Mouse (Mus musculus): ENCODE data around the gene 4930442H23Rik. TPM values are rescaled to one million over a fixed set of nuclear protein-coding genes. Genes with fewer than 3 reads are reported as not detected.

4930442H23Rik gene
- polyA plus RNA-seq, 1 experiment from 2014 or later: not detected

DNA sequence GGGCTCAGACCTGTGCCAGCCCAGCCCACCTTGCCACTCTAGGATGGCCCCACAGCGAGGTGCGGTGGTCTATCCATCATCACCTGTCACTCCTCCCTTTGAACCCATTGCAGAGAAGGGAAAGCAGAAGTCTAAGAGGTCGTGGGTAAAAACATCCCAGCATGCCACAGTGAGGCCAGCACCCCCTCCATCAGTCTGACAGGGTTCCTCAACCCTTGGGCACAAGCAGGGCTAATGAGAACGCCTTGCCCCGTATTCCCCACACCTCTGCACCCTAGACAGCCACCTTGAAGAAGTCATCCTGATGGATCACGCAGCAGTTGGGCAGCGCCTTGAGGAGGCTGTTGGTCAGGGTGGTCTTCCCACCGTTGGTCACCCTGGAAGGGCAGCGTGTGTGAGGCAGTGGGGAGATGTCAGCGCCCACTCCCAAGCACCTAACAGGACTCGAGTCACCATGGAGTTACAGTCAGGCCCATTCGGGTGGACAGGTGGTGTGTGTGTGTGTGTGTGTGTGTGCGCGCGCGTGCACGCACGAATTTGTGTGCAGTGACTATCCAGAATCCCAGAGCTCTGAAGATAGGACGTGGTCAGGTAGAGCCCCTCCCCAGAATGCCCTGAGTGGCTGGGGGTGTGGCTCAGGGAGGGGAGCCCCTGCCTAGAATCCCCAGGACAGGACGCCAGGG is 17.1 kb upstream of the 4930442H23Rik start:
- H3K36me3 ChIP-seq (ENCODE audit: control insufficient read depth, insufficient read depth, low read length): no peaks in the 10 kb centered on the region
- peaks cover 8% of the 10 kb centered on the region for H3K27me3 ChIP-seq (ENCODE audit: control insufficient read depth, insufficient read depth, low read length)
- H3K4me3 ChIP-seq (ENCODE audit: low read length): no peak overlapping the region
- H3K4me1 ChIP-seq (ENCODE audit: control insufficient read depth, insufficient read depth, low read length): no peaks in the 10 kb centered on the region
- no peak overlapping the region for H3K9ac ChIP-seq (ENCODE audit: low read depth, low read length)
- no peak overlapping the region for H3K27ac ChIP-seq (ENCODE audit: low read depth, low read length)
- WGBS: 75% methylated on average over 20 of the region's 20 CpGs
- no peak for ATAC-seq (ENCODE audit: low FRiP score, low TSS enrichment)
- H3K4me2 ChIP-seq (replicated peaks; ENCODE audit: low read depth, low read length): no peak overlapping the region
- H3K9me3 ChIP-seq (ENCODE audit: control insufficient read depth, low read length): no peaks in the 10 kb centered on the region

DNA sequence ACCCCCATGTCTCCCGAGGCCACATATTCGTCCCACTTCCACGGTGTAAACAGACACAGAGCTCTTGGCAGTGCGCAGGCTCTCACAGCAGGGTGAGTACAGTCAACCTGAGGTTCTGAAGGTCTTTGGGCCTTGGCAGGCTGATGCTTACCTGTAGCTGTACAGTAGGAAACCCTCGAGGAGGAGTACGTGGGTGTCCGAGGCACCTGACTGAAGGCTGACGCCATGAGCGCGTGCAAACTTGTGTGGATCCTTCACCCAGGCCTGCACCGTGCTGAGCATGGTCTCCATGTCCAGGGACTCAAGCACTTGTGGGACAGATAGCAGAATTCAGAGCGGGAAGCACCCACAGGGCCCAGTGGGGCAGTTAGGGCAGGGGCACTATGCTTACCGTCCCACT is 16.5 kb upstream of the 4930442H23Rik start:
- 82% methylated on average over 13 of the region's 13 CpGs for WGBS
- Histone ChIP-seq H3K4me3 (ENCODE audit: low read length) (no peak overlapping the region), H3K9me3 (ENCODE audit: control insufficient read depth, low read length) (no peaks in the 10 kb centered on the region), H3K27ac (ENCODE audit: low read depth, low read length) (no peak overlapping the region), H3K36me3 (ENCODE audit: control insufficient read depth, insufficient read depth, low read length) (no peaks in the 10 kb centered on the region), H3K4me1 (ENCODE audit: control insufficient read depth, insufficient read depth, low read length) (no peaks in the 10 kb centered on the region), H3K27me3 (ENCODE audit: control insufficient read depth, insufficient read depth, low read length) (peaks cover 14% of the 10 kb centered on the region), H3K4me2 (replicated peaks; ENCODE audit: low read depth, low read length) (no peak overlapping the region), H3K9ac (ENCODE audit: low read depth, low read length) (no peak overlapping the region)
- no peak for ATAC-seq (ENCODE audit: low FRiP score, low TSS enrichment)

DNA sequence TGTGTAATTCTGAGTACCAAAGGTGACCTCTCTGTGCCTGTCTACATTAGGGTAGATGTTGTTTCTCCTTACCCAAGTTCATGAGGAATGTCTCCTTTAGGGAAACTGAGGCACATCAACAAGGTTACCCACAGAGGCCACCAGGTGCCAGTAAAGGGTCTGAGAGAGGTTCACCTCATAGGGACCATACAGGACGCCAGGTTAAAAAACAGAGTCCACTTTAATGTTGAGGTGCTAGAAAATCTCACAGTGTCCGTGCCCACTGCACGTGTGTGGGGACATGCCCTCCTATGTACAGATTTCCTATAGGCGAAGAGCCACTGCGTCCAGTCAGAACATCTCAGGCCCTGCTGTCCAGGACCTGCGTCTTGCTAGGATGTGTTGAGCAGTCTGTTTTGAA is 15.3 kb upstream of the 4930442H23Rik start:
- Histone ChIP-seq H3K4me3 (ENCODE audit: low read length) (no peak overlapping the region), H3K27ac (ENCODE audit: low read depth, low read length) (no peak overlapping the region), H3K4me2 (replicated peaks; ENCODE audit: low read depth, low read length) (no peak overlapping the region), H3K27me3 (ENCODE audit: control insufficient read depth, insufficient read depth, low read length) (peaks cover 24% of the 10 kb centered on the region), H3K4me1 (ENCODE audit: control insufficient read depth, insufficient read depth, low read length) (peaks cover 3% of the 10 kb centered on the region), H3K9me3 (ENCODE audit: control insufficient read depth, low read length) (no peaks in the 10 kb centered on the region), H3K9ac (ENCODE audit: low read depth, low read length) (no peak overlapping the region), H3K36me3 (ENCODE audit: control insufficient read depth, insufficient read depth, low read length) (no peaks in the 10 kb centered on the region)
- ATAC-seq (ENCODE audit: low FRiP score, low TSS enrichment): no peak
- WGBS: 85% methylated on average over 6 of the region's 6 CpGs

DNA sequence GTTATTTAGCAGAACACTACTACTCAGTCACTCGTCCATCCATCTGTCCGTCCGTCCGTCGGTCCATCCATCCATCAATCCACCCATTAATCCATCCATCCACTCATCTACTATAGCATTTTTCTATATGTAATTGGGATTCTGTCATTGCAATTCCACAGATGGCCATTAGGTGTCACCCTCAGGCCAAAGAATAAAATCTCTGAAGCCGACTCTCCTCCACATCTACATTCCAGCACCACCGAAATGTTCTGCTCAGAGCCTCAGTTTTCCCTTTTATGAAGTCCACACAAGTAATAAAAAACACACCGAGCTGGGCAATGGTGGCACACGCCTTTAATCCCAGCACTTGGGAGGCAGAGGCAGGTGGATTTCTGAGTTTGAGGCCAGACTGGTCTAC is 14.6 kb upstream of the 4930442H23Rik start:
- peaks cover 5% of the 10 kb centered on the region for H3K4me1 ChIP-seq (ENCODE audit: control insufficient read depth, insufficient read depth, low read length)
- ATAC-seq (ENCODE audit: low FRiP score, low TSS enrichment): no peak
- H3K4me3 ChIP-seq (ENCODE audit: low read length): no peak overlapping the region
- no peak overlapping the region for H3K27ac ChIP-seq (ENCODE audit: low read depth, low read length)
- peaks cover 30% of the 10 kb centered on the region for H3K27me3 ChIP-seq (ENCODE audit: control insufficient read depth, insufficient read depth, low read length)
- no peak overlapping the region for H3K4me2 ChIP-seq (replicated peaks; ENCODE audit: low read depth, low read length)
- WGBS: 1% methylated on average over 9 of the region's 9 CpGs
- no peaks in the 10 kb centered on the region for H3K36me3 ChIP-seq (ENCODE audit: control insufficient read depth, insufficient read depth, low read length)
- H3K9me3 ChIP-seq (ENCODE audit: control insufficient read depth, low read length): no peaks in the 10 kb centered on the region
- no peak overlapping the region for H3K9ac ChIP-seq (ENCODE audit: low read depth, low read length)

DNA sequence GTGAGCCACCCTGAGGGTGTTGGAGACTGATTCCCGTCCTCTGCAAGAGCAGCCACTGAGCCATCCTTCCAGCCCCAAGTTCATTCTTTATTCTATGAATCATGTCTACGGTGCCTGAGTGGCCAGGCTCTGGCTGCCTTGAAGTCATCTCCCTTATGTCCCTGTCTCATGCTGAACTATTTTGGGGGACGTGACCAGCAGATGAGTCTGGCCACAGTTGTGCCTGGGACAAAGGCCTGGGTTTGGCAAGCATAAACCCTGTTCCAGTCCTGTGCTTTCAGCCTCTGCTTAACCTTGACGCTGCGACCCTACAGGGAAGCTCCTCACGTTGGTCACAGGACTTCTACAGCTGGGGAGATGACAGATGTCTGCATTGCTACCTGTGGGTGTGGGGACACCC is 13.7 kb upstream of the 4930442H23Rik start:
- no peak overlapping the region for H3K9ac ChIP-seq (ENCODE audit: low read depth, low read length)
- WGBS: 59% methylated on average over 6 of the region's 6 CpGs

GRCm38 (mm10) chr10:81196470-81197065 is 12.9 kb upstream of the 4930442H23Rik start:
- no peak for ATAC-seq (ENCODE audit: low FRiP score, low TSS enrichment)
- Histone ChIP-seq H3K4me1 (ENCODE audit: control insufficient read depth, insufficient read depth, low read length) (peaks cover 12% of the 10 kb centered on the region), H3K27ac (ENCODE audit: low read depth, low read length) (no peak overlapping the region), H3K4me2 (replicated peaks; ENCODE audit: low read depth, low read length) (no peak overlapping the region), H3K4me3 (ENCODE audit: low read length) (no peak overlapping the region), H3K9me3 (ENCODE audit: control insufficient read depth, low read length) (no peaks in the 10 kb centered on the region), H3K36me3 (ENCODE audit: control insufficient read depth, insufficient read depth, low read length) (no peaks in the 10 kb centered on the region), H3K9ac (ENCODE audit: low read depth, low read length) (no peak overlapping the region), H3K27me3 (ENCODE audit: control insufficient read depth, insufficient read depth, low read length) (peaks cover 33% of the 10 kb centered on the region)
- WGBS: 58% methylated on average over 11 of the region's 11 CpGs

More for the DNA sequence above, 13.7 kb upstream of the 4930442H23Rik start:
- no peak for ATAC-seq (ENCODE audit: low FRiP score, low TSS enrichment)
- no peak overlapping the region for H3K4me3 ChIP-seq (ENCODE audit: low read length)
- H3K27ac ChIP-seq (ENCODE audit: low read depth, low read length): no peak overlapping the region
- H3K36me3 ChIP-seq (ENCODE audit: control insufficient read depth, insufficient read depth, low read length): no peaks in the 10 kb centered on the region
- H3K4me2 ChIP-seq (replicated peaks; ENCODE audit: low read depth, low read length): no peak overlapping the region
- peaks cover 8% of the 10 kb centered on the region for H3K4me1 ChIP-seq (ENCODE audit: control insufficient read depth, insufficient read depth, low read length)
- peaks cover 33% of the 10 kb centered on the region for H3K27me3 ChIP-seq (ENCODE audit: control insufficient read depth, insufficient read depth, low read length)
- H3K9me3 ChIP-seq (ENCODE audit: control insufficient read depth, low read length): no peaks in the 10 kb centered on the region

GRCm38 (mm10) chr10:81195300-81195699 is 11.7 kb upstream of the 4930442H23Rik start:
- Histone ChIP-seq H3K9me3 (ENCODE audit: control insufficient read depth, low read length) (no peaks in the 10 kb centered on the region), H3K27me3 (ENCODE audit: control insufficient read depth, insufficient read depth, low read length) (peaks cover 33% of the 10 kb centered on the region), H3K9ac (ENCODE audit: low read depth, low read length) (no peak overlapping the region), H3K4me1 (ENCODE audit: control insufficient read depth, insufficient read depth, low read length) (peaks cover 12% of the 10 kb centered on the region), H3K36me3 (ENCODE audit: control insufficient read depth, insufficient read depth, low read length) (peaks cover 6% of the 10 kb centered on the region; the same call in 1 of the 2 replicates), H3K27ac (ENCODE audit: low read depth, low read length) (no peak overlapping the region), H3K4me3 (ENCODE audit: low read length) (no peak overlapping the region), H3K4me2 (replicated peaks; ENCODE audit: low read depth, low read length) (no peak overlapping the region)
- WGBS: 58% methylated on average over 4 of the region's 4 CpGs
- ATAC-seq (ENCODE audit: low FRiP score, low TSS enrichment): no peak

GRCm38 (mm10) chr10:81193991-81194774 is 10.5 kb upstream of the 4930442H23Rik start:
- peaks cover 12% of the 10 kb centered on the region for H3K4me1 ChIP-seq (ENCODE audit: control insufficient read depth, insufficient read depth, low read length)
- H3K9ac ChIP-seq (ENCODE audit: low read depth, low read length): peak overlapping the region; percentile 25; the same call in 1 of the 2 replicates
- 12% methylated on average over 37 of the region's 37 CpGs for WGBS
- peaks cover 33% of the 10 kb centered on the region for H3K27me3 ChIP-seq (ENCODE audit: control insufficient read depth, insufficient read depth, low read length)
- H3K27ac ChIP-seq (ENCODE audit: low read depth, low read length): no peak overlapping the region
- H3K4me3 ChIP-seq (ENCODE audit: low read length): peak overlapping the region; percentile 7; the same call in 1 of the 2 replicates
- H3K36me3 ChIP-seq (ENCODE audit: control insufficient read depth, insufficient read depth, low read length): peaks cover 12% of the 10 kb centered on the region; the same call in 1 of the 2 replicates
- H3K4me2 ChIP-seq (replicated peaks; ENCODE audit: low read depth, low read length): no peak overlapping the region
- no peaks in the 10 kb centered on the region for H3K9me3 ChIP-seq (ENCODE audit: control insufficient read depth, low read length)
- ATAC-seq (ENCODE audit: low FRiP score, low TSS enrichment): no peak

Measured in kidney, embryonic 14.5 days (tissue).